Mouse (Mus musculus): ENCODE measurements around the gene Fbxo24. TPM values are rescaled to one million over a fixed set of nuclear protein-coding genes. Genes with fewer than 3 reads are reported as not detected.
"Not testable (repeated sequence)": the region's sequence is repeated elsewhere in the genome, so short reads cannot be mapped to it uniquely, and the experiment has no call there.

The Fbxo24 gene
- total RNA-seq, 1 experiment from 2014 or later: not detected

- peak; percentile 61 for ATAC-seq (replicated peaks; ENCODE audit: low read depth, poor library complexity, severe bottlenecking)
Measured at GRCm38 (mm10) chr5:137645091-137645651, 16.4 kb upstream of the Fbxo24 start.

GRCm38 (mm10) chr5:137644484-137644883 is 15.7 kb upstream of the Fbxo24 start:
- no peak for ATAC-seq (replicated peaks; ENCODE audit: low read depth, poor library complexity, severe bottlenecking)

- ATAC-seq (replicated peaks; ENCODE audit: low read depth, poor library complexity, severe bottlenecking): no peak
Measured at GRCm38 (mm10) chr5:137642886-137643285, 14.1 kb upstream of the Fbxo24 start.

GRCm38 (mm10) chr5:137641054-137641453 is 12.3 kb upstream of the Fbxo24 start, which contains the start of gene Sap25:
Sap25 (plus strand) TSS chr5:137641334.
- no peak for ATAC-seq (replicated peaks; ENCODE audit: low read depth, poor library complexity, severe bottlenecking)

DNA sequence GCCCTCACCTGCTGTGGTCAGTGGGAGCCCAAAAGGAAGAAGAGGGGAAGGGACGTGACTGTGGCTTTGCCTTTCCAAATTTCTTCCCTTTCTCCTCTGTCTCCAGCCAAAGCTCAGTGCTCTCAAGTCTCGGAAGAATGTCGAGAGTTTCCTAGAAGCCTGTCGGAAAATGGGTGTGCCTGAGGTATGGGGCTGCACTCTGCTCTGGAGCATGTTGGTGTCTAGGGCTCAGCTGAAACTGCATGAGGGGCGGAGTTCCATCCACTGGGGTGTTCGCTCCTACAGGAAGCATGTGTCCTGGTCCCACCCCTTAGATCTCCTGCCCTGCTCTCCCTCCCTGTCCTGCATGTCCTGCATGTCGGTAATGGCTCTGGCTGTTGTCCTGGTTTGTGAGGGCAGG is 10.7 kb upstream of the Fbxo24 start:
- no peak for ATAC-seq (replicated peaks; ENCODE audit: low read depth, poor library complexity, severe bottlenecking)

DNA sequence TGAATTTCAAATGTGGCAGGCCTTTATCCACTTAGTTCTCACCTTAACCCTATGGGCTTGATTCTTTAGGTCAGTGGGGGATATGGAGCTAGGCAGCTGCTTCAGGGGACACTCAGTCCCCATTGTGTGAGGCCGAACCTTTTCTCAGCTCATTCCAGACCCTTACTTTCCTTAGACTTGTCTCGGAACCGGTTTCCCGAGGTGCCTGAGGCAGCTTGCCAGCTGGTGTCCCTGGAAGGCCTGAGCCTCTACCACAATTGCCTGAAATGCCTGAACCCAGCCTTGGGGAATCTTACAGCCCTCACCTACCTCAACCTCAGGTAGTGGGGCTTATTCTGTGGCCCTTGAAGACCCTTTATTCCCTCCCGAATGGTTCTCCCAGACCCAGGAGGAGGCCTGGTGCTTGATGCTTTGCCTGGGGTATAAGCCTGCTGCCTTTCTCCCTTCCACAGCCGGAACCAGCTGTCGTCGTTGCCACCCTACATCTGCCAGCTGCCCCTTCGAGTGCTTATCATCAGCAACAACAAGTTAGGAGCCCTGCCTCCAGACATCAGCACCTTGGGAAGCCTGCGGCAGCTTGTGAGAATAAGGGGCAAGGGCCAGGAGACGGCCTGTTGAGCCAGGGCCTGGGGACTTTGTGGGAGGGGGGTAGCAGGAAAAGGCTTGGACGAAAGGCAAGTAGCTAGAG is 4.7 kb upstream of the Fbxo24 start:
- no peak for ATAC-seq (replicated peaks; ENCODE audit: low read depth, poor library complexity, severe bottlenecking)

GRCm38 (mm10) chr5:137631591-137631990 is 2.8 kb upstream of the Fbxo24 start:
- no peak for ATAC-seq (replicated peaks; ENCODE audit: low read depth, poor library complexity, severe bottlenecking)

DNA sequence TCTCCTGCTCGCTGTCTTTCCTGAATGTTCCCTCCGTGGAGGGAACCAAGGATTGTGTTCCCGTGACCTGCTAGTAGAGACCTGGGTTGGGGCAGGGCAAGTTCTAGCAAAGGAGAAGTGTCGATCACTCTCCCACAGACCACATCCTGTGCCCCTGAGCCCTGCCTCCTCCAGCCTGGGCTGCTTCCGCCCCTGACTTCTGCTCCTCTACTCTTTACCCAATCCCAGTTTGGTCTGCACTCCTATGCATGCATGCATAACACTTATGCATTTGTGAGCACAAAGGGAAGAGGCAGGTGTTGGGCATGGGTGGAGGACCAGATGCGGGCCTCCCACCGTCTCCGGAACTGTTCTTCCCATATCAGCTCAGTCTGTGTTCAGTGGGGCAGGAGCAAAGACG is 2.4 kb upstream of the Fbxo24 start:
- peak; percentile 61 for ATAC-seq (replicated peaks; ENCODE audit: low read depth, poor library complexity, severe bottlenecking)

- ATAC-seq (replicated peaks; ENCODE audit: low read depth, poor library complexity, severe bottlenecking): no peak
Measured at GRCm38 (mm10) chr5:137630602-137631001, 1.8 kb upstream of the Fbxo24 start.

GRCm38 (mm10) chr5:137629906-137630545 is 1.2 kb upstream of the Fbxo24 start:
- ATAC-seq (replicated peaks; ENCODE audit: low read depth, poor library complexity, severe bottlenecking): no peak

- ATAC-seq (replicated peaks; ENCODE audit: low read depth, poor library complexity, severe bottlenecking): no peak
Measured at GRCm38 (mm10) chr5:137629306-137629721, 512 bp upstream of the Fbxo24 start.

- no peak for ATAC-seq (replicated peaks; ENCODE audit: low read depth, poor library complexity, severe bottlenecking)
Measured at GRCm38 (mm10) chr5:137627991-137628390, 811 bp downstream of the Fbxo24 start.

DNA sequence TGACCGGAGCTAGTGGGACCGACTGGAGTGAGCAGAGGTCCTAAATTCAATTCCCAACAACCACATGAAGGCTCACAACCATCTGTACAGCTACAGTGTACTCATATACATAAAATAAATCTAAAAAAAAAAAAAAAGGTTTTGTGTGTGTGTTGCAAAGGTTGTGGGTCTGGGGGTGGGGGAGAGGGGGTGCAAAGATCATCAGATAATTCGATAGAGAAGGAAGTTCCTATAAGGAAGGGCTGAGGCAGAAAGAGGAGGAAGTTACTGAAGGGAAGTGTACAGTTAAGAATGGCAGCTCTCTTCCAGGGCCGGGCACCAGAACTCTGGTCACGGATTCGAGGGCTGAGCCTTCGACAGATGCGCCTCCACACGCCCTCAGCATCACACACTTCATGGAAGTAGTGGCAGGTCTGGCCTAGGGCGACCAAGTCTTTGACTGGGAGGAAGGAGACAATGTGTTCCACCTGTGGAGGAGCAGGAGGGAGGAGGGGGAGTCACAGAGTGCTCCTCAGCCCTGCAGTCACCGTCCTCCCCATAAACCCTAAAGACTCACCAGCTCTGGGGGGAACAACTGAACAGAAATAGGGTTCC is 4.8 kb downstream of the Fbxo24 start:
- no peak for ATAC-seq (replicated peaks; ENCODE audit: low read depth, poor library complexity, severe bottlenecking)

- ATAC-seq (replicated peaks; ENCODE audit: low read depth, poor library complexity, severe bottlenecking): no peak
Measured at GRCm38 (mm10) chr5:137615347-137615746, 13.5 kb downstream of the Fbxo24 start.

DNA sequence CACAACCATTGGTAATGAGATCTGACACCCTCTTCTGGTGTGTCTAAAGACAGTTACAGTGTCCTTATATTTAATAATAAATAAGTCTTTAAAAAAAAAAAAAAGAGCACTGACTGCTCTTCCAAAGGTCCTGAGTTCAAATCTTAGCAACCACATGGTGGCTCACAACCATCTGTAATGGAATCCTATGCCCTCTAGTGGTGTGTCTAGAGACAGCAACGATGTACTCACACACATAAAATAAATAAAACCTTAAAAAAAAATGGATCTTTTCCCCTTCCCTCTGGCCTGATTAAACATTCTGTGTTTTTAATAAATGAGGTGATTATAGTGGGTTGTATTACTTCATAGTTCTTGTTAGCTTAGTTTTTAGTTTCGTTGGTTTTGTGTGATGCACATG is 13.9 kb downstream of the Fbxo24 start:
- ATAC-seq (replicated peaks; ENCODE audit: low read depth, poor library complexity, severe bottlenecking): not testable (repeated sequence)

GRCm38 (mm10) chr5:137613550-137613949 is 15.3 kb downstream of the Fbxo24 start, which contains the start of gene Pcolce:
Pcolce (minus strand) TSS chr5:137613784.
- ATAC-seq (replicated peaks; ENCODE audit: low read depth, poor library complexity, severe bottlenecking): no peak

GRCm38 (mm10) chr5:137613076-137613475 is 15.7 kb downstream of the Fbxo24 start:
- no peak for ATAC-seq (replicated peaks; ENCODE audit: low read depth, poor library complexity, severe bottlenecking)

DNA sequence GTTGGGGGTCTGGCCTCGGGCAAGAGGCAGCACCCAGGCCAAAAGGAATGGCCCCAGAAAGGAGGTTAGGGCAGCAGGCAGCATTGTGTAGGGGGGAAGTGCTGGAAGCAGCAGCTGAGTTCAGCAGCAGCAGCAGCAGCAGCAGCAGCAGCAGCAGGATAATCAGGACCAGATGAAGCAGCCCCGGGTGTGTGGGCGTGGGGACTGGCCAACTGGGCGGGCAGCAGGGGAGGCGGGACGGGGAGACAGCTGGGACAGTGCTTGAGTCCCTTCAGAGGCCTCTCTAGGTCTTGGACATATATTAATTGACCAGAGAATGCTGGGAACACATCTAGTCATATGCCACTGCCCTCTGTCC is 17.6 kb downstream of the Fbxo24 start:
- ATAC-seq (replicated peaks; ENCODE audit: low read depth, poor library complexity, severe bottlenecking): no peak

- no peak for ATAC-seq (replicated peaks; ENCODE audit: low read depth, poor library complexity, severe bottlenecking)
Measured at GRCm38 (mm10) chr5:137610548-137611244, 18.1 kb downstream of the Fbxo24 start.

- ATAC-seq (replicated peaks; ENCODE audit: low read depth, poor library complexity, severe bottlenecking): no peak
Measured at GRCm38 (mm10) chr5:137610056-137610455, 18.7 kb downstream of the Fbxo24 start.
